Mouse (Mus musculus): ENCODE measurements around the gene Topbp1. TPM values are rescaled to one million over a fixed set of nuclear protein-coding genes. Genes with fewer than 3 reads are reported as not detected.
"Not testable (repeated sequence)": the region's sequence is repeated elsewhere in the genome, so short reads cannot be mapped to it uniquely, and the experiment has no call there.

The Topbp1 gene
- total RNA-seq, 1 experiment from 2014 or later = 86.4 TPM

GRCm38 (mm10) chr9:103347045-103347444 lies 42.0 kb downstream of the Topbp1 start:
- no peak for ATAC-seq (ENCODE audit: extremely low read depth, insufficient number of reproducible peaks, low FRiP score, poor library complexity, severe bottlenecking)

- no peak for ATAC-seq (ENCODE audit: extremely low read depth, insufficient number of reproducible peaks, low FRiP score, poor library complexity, severe bottlenecking)
These were observed 43.0 kb downstream of the Topbp1 start for GRCm38 (mm10) chr9:103347996-103348490.

- ATAC-seq (ENCODE audit: extremely low read depth, insufficient number of reproducible peaks, low FRiP score, poor library complexity, severe bottlenecking) = no peak
These were observed 43.8 kb downstream of the Topbp1 start for GRCm38 (mm10) chr9:103348791-103349190.

- ATAC-seq (ENCODE audit: extremely low read depth, insufficient number of reproducible peaks, low FRiP score, poor library complexity, severe bottlenecking) = not testable (repeated sequence)
These were observed 48.7 kb downstream of the Topbp1 start for GRCm38 (mm10) chr9:103353500-103354260.

- ATAC-seq (ENCODE audit: extremely low read depth, insufficient number of reproducible peaks, low FRiP score, poor library complexity, severe bottlenecking) = peak; percentile 30; the same call in 1 of the 2 replicates
These were observed 52.9 kb downstream of the Topbp1 start for GRCm38 (mm10) chr9:103357893-103358292.

- ATAC-seq (ENCODE audit: extremely low read depth, insufficient number of reproducible peaks, low FRiP score, poor library complexity, severe bottlenecking) = no peak
These were observed 53.5 kb downstream of the Topbp1 start for GRCm38 (mm10) chr9:103358545-103358944.

GRCm38 (mm10) chr9:103360642-103361041 lies 55.6 kb downstream of the Topbp1 start:
- no peak for ATAC-seq (ENCODE audit: extremely low read depth, insufficient number of reproducible peaks, low FRiP score, poor library complexity, severe bottlenecking)

GRCm38 (mm10) chr9:103363088-103363487 lies 58.1 kb downstream of the Topbp1 start:
- no peak for ATAC-seq (ENCODE audit: extremely low read depth, insufficient number of reproducible peaks, low FRiP score, poor library complexity, severe bottlenecking)

- no peak for ATAC-seq (ENCODE audit: extremely low read depth, insufficient number of reproducible peaks, low FRiP score, poor library complexity, severe bottlenecking)
These were observed 58.9 kb downstream of the Topbp1 start for GRCm38 (mm10) chr9:103363730-103364417.

GRCm38 (mm10) chr9:103364601-103365289 lies 59.7 kb downstream of the Topbp1 start:
- ATAC-seq (ENCODE audit: extremely low read depth, insufficient number of reproducible peaks, low FRiP score, poor library complexity, severe bottlenecking) = no peak

- peak; percentile 98 for ATAC-seq (ENCODE audit: extremely low read depth, insufficient number of reproducible peaks, low FRiP score, poor library complexity, severe bottlenecking)
These were observed 60.6 kb downstream of the Topbp1 start, which contains the start of gene Cdv3 for GRCm38 (mm10) chr9:103365290-103366247. Gene Cdv3, minus strand, starts transcription at chr9:103365840.

- ATAC-seq (ENCODE audit: extremely low read depth, insufficient number of reproducible peaks, low FRiP score, poor library complexity, severe bottlenecking) = no peak
These were observed 61.3 kb downstream of the Topbp1 start for GRCm38 (mm10) chr9:103366356-103366755.

- no peak for ATAC-seq (ENCODE audit: extremely low read depth, insufficient number of reproducible peaks, low FRiP score, poor library complexity, severe bottlenecking)
These were observed 64.9 kb downstream of the Topbp1 start for GRCm38 (mm10) chr9:103369951-103370350.

GRCm38 (mm10) chr9:103372271-103373010 lies 67.4 kb downstream of the Topbp1 start:
- ATAC-seq (ENCODE audit: extremely low read depth, insufficient number of reproducible peaks, low FRiP score, poor library complexity, severe bottlenecking) = no peak

- ATAC-seq (ENCODE audit: extremely low read depth, insufficient number of reproducible peaks, low FRiP score, poor library complexity, severe bottlenecking) = no peak
These were observed 71.6 kb downstream of the Topbp1 start for GRCm38 (mm10) chr9:103376346-103377320.

GRCm38 (mm10) chr9:103378686-103379085 lies 73.7 kb downstream of the Topbp1 start:
- no peak for ATAC-seq (ENCODE audit: extremely low read depth, insufficient number of reproducible peaks, low FRiP score, poor library complexity, severe bottlenecking)

- ATAC-seq (ENCODE audit: extremely low read depth, insufficient number of reproducible peaks, low FRiP score, poor library complexity, severe bottlenecking) = no peak
These were observed 74.2 kb downstream of the Topbp1 start for GRCm38 (mm10) chr9:103379199-103379598.

Measured in neutrophil, adult 5-6 weeks (primary cell).